Mouse (Mus musculus) bone marrow, adult 2 months (tissue): Measurements from ENCODE around the gene Spta1. TPM values are rescaled to one million over a fixed set of nuclear protein-coding genes. Genes with fewer than 3 reads are reported as not detected.

Source experiments
- H3K27ac ChIP-seq: fragments of 200-500 bp; 2 replicates; pipeline ENCODE4 v1.5.1; 2012; ENCODE audit warnings: low read depth, mild to moderate bottlenecking, control low read depth, inconsistent platforms, low read length; ENCODE audit not compliant: control insufficient read depth, poor library complexity, insufficient read depth
- H3K4me1 ChIP-seq: fragments of 200-500 bp; 2 replicates; pipeline ENCODE4 v1.6.1; 2011; ENCODE audit warnings: low read length; ENCODE audit not compliant: control insufficient read depth, insufficient read depth
- H3K4me3 ChIP-seq: fragments of 200-500 bp; replicated peaks from 2 replicates; pipeline ENCODE3; 2011; ENCODE audit warnings: mild to moderate bottlenecking, low read depth, low read length, control low read depth; ENCODE audit not compliant: control insufficient read depth
- CTCF ChIP-seq: fragments of 200-500 bp; IDR thresholded peaks from 2 replicates; pipeline ENCODE4 v1.5.1; 2011; ENCODE audit warnings: low read length, control low read depth; ENCODE audit not compliant: control insufficient read depth, insufficient read depth
- POLR2A ChIP-seq: fragments of 200-500 bp; IDR thresholded peaks from 2 replicates; pipeline ENCODE4 v1.6.1; 2011; ENCODE audit warnings: low read depth, mild to moderate bottlenecking, control low read depth, low read length, borderline replicate concordance; ENCODE audit not compliant: control insufficient read depth
- WGBS: fragments of 180-500 bp; shearing (Covaris S2); methylation state at CpG from one replicate; pipeline ENCODE4 v1.1.7; 2018; 5-methylcytosine and 5-hydroxymethylcytosine counted together
- polyA plus RNA-seq: library from polyadenylated mRNA; stranded (reverse); fragments of >200 nt; gene quantifications from 2 replicates; pipeline ENCODE4 v1.2.4, GENCODE M21; 2011; ENCODE audit warnings: low replicate concordance; ENCODE audit not compliant: missing spikeins, insufficient read depth, insufficient read length

The Spta1 gene
- polyA plus RNA-seq, 1 experiment, result 47.1 TPM

DNA sequence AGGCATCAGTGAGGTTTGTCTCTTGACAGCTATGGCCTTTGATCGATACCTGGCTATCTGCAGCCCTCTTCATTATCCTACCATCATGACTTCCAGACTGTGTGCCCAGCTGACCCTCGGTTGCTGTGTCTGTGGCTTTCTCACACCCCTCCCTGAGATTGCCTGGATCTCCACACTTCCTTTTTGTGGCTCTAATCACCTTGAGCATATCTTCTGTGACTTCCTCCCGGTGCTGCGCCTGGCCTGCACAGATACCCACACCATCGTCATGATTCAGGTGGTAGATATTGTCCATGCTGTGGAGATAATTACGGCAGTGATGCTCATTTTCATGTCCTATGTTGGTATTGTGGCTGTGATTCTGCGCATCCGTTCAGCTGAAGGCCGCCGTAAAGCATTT is 13.5 kb upstream of the Spta1 start:
- H3K4me1 ChIP-seq, result no peaks in the 10 kb centered on the region
- no peak for TF ChIP-seq POLR2A
- TF ChIP-seq CTCF, result no peak
- no peak overlapping the region for H3K4me3 ChIP-seq
- H3K27ac ChIP-seq, result no peak overlapping the region
- 30% methylated on average over 10 of the region's 10 CpGs for WGBS

DNA sequence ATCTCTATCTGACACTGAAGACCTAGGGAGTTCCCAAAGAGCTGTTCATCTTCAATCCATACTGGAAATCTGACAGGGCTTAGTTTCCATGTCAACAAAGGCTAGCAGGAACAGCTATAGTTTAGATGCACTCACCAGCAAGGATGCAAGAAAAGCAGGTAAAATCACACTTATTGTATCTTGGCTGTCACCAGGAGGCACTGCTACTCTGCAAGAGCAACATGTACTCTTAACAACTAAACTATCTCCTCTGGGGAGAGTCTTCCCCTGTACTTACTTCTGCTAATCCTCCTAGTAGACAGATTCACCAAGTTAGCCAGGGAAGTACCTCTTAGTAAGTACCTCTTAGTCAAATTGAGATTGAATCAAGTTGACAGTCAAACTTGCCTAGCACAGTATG is 3.6 kb upstream of the Spta1 start:
- TF ChIP-seq POLR2A (no peak), CTCF (no peak)
- no peaks in the 10 kb centered on the region for H3K4me1 ChIP-seq
- no peak overlapping the region for H3K27ac ChIP-seq
- H3K4me3 ChIP-seq, result no peak overlapping the region

DNA sequence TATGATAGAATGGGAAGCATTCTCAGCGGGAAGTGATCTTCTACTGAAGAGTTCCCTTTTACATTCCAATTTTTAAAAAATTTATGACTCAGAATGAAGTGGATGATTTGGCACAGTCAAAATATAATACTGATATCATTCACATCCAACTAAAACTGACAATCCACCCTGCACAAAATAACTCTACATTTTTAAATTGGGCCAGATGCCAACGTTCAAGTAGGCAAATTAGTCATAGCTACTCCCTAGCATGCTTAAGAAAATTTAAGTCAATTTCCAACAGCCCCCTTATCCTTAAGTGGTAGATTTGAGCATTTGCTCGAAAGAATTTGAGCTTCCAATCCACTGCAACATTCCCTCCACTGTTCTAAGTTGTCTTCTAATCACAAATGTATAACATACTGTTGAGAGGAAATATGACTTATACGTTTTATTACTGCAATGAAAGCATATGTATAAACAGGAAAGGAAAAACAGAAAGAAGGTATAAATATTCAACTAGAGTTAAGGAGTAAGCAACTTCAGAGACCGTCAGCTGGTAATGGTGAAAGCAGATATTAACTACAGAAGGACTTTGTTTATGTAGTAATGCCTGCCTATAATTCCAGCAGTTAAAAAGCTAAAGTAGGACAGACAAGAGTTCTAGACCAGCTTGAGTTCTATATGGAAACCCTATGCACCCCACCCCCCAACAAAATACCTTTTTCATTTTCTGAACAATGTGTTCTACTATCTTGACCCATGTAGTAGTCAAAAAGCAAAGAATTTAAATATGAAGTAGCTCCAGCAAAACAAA is 1.7 kb upstream of the Spta1 start:
- 65% methylated on average over 5 of the region's 5 CpGs for WGBS
- Histone ChIP-seq H3K4me1 (no peaks in the 10 kb centered on the region), H3K27ac (no peak overlapping the region), H3K4me3 (no peak overlapping the region)
- TF ChIP-seq CTCF (no peak), POLR2A (no peak)

DNA sequence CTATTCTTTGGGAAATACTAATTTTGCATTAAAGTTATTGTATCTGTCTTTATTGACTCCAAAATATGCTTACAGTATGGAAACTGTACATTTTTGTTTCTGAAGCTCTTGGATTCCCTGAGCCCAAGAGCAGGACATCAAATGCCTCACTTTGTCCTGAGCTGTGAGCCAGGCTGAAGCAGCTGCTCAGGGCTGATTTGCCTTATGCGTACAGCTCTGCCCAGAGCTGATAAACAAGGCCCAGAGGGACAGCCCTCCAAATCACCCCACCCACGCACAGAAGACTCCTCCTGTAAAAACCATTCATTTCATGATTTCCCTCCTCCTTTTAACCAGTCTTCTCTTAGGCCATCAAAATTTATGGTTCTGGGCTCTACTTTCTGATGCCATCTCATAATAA is 1.0 kb upstream of the Spta1 start:
- 49% methylated on average over 2 of the region's 2 CpGs for WGBS
- no peak overlapping the region; the same call in 1 of the 2 replicates for H3K27ac ChIP-seq
- no peaks in the 10 kb centered on the region for H3K4me1 ChIP-seq
- TF ChIP-seq CTCF (no peak), POLR2A (no peak)
- H3K4me3 ChIP-seq, result no peak overlapping the region

DNA sequence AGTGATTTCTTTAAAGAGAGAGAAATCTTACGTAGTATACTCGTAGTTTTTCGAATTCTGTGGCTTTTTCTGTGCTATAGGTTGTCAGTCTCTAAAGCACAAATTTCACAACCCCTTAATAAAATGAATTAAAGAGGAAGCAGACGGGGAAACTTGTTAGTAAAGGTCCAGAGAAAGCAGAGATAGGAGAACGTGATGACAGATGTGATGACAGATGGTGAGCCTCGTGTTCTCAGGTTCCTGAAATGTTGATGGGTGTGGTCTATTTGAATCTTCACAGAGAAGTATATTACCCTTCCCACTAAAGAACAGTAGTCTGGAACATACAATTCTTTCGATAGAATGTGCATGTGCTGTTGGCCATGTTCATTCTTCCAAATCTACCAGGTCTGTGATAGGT is 32.1 kb downstream of the Spta1 start:
- Histone ChIP-seq H3K4me3 (no peak overlapping the region), H3K4me1 (no peaks in the 10 kb centered on the region), H3K27ac (no peak overlapping the region)
- WGBS, result 30% methylated on average over 7 of the region's 7 CpGs
- no peak for TF ChIP-seq POLR2A
- TF ChIP-seq CTCF, result no peak

DNA sequence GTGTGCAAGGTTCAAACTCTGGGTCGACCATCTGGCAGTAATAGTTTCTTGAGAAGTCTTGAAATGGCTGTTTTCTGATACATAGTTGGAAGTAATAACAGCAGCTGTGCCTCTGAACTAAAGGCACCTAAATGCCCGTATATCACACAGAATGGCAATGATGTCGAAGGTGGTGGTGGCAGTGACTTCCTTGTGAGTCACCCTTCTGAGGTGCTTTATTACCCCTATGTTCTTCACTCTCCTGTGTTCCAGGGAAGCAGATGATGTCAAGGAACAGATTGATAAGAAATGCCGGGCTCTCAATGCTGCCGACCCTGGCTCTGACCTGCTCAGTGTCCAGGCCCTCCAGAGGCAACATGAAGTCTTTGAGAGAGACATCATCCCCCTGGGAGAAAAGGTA is 39.7 kb downstream of the Spta1 start:
- TF ChIP-seq POLR2A, result no peak
- TF ChIP-seq CTCF, result no peak
- H3K4me1 ChIP-seq, result no peaks in the 10 kb centered on the region
- H3K4me3 ChIP-seq, result no peak overlapping the region
- 76% methylated on average over 5 of the region's 5 CpGs for WGBS
- no peak overlapping the region for H3K27ac ChIP-seq

DNA sequence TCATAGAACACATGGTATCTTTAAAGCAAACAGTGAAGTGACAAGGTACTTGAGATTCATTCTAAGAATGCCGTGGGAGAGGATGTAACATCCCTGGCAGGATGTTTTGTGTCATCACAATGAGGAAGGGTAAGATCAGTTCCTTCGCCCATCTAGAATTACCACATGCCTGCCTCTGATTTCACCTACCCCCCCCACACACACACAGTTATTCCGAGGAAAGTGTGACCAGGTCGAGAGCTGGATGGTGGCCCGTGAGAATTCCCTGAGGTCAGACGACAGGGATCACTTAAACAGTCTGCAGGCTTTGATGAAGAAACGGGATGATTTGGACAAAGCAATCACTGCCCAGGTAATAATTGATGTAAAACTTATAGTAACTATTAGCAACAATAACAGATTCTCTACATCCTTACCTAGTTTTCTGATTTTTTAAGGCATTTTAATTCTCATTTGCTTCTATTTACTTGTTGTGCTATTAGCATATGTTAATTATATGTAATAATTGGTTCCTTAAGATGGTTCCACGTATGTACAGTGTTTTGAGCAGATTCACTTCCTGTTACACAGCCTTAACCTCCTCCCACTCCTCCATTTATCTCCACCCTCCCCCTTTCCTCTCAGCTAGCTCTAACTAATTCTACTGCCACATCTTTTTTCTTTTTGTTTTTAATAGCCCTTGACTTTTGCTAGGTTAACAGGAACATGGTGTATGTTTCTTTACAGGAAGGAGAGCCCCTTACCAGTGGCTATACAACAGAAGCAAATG is 42.9 kb downstream of the Spta1 start:
- no peak for TF ChIP-seq POLR2A
- no peak for TF ChIP-seq CTCF
- Histone ChIP-seq H3K4me3 (no peak overlapping the region), H3K27ac (no peak overlapping the region), H3K4me1 (no peaks in the 10 kb centered on the region)
- WGBS, result 78% methylated on average over 8 of the region's 8 CpGs

DNA sequence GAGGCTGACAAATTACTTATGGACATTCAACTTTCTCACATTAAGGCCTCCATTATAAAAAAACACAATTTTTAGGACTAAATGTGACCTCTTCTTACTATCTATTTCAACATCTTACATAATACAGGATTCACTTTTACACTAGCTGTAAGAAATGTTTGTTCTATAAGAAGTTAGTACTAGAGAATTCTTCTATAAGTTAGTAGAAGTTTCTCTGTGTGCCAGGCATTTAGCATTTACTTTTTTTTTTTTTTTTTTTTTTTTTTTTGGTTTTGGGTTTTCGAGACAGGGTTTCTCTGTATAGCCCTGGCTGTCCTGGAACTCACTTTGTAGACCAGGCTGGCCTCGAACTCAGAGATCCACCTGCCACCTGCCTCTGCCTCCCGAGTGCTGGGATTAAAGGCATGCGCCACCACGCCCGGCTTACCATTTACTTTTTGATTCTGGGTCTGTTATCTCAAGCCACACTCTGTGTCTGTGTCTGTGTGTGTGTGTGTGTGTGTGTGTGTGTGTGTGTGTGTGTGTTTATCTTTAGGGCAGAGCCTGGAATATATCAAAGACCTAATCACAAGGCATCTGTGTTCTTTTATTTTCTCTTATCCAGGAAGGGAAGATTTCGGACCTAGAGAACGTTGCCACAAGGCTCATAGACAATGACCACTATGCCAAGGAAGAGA is 44.1 kb downstream of the Spta1 start:
- WGBS, result 72% methylated on average over 8 of the region's 8 CpGs
- Histone ChIP-seq H3K4me3 (no peak overlapping the region), H3K27ac (no peak overlapping the region), H3K4me1 (no peaks in the 10 kb centered on the region)
- TF ChIP-seq CTCF (no peak), POLR2A (no peak)
